Mouse (Mus musculus) gastrocnemius, postnatal 14 days (tissue): ENCODE measurements around the gene Sh3d21. TPM values are rescaled to one million over a fixed set of nuclear protein-coding genes. Genes with fewer than 3 reads are reported as not detected.
"Not testable (repeated sequence)": the region's sequence is repeated elsewhere in the genome, so short reads cannot be mapped to it uniquely, and the experiment has no call there.

Experiments used
- DNase-seq: peaks from one replicate; pipeline ENCODE4 v3.0.0; 2021; ENCODE audit warnings: mixed read lengths
- intact Hi-C: fragments of 180-260 bp; cut with DNase I; formaldehyde crosslinking; loops from one replicate; pipeline ENCODE4 v1.15.1; 2025; ENCODE audit warnings: low total_unique reads
- long read RNA-seq, 2 experiments: library from polyadenylated mRNA; stranded (forward); transcript quantifications; one replicate each; pipeline ENCODE4 v2.0.0; 2021
- total RNA-seq, 2 experiments: library from RNA; stranded (reverse); gene quantifications; 2 replicates each; pipeline ENCODE4 v1.2.3; 2021

The Sh3d21 gene
- 1 to 10 TPM; 1.1 to 1.2 TPM for total RNA-seq
- long read RNA-seq, experiment 1, partial matches to known transcripts: 0 of 1 reads
- long read RNA-seq, experiment 1, other reads (novel, unspliced or antisense): 0 of 1 reads
- long read RNA-seq, experiment 2, partial matches to known transcripts: 0 of 2 reads
- long read RNA-seq, experiment 2, other reads (novel, unspliced or antisense): 1 of 2 reads

DNA sequence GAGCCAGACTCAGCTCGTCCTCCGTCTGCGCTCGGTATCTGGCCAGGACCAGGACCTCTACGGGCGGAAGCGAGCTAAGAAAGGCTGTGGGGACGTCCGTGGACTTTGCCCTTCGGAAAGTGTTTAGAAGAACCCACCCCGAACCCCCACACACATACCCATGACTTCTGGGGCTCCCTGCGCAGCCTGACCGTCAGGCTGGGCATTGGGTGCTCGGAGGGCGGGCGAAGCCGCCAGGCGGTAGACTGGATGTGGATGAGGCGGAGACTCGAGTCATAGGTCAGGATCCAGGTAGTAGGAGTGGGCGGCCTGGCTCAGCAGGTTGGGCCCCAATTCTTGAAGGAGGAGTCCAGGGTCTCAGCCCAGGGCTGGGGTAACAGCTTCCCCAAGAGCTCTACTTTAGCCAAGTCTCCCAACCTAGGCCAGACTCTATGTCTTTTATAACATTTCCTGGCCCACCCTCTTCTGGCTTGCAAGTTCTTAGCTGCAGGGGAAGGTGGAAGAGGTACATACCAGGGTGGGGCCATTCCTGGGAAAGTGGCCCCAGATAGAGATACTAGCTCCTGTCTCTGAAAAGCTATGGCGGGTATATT is at the start of gene Sh3d21:
Sh3d21 (minus strand) TSS at position 425 of the 593 bp plus-strand sequence.
- no peak for DNase-seq
- intact Hi-C loops: no loop called here

DNA sequence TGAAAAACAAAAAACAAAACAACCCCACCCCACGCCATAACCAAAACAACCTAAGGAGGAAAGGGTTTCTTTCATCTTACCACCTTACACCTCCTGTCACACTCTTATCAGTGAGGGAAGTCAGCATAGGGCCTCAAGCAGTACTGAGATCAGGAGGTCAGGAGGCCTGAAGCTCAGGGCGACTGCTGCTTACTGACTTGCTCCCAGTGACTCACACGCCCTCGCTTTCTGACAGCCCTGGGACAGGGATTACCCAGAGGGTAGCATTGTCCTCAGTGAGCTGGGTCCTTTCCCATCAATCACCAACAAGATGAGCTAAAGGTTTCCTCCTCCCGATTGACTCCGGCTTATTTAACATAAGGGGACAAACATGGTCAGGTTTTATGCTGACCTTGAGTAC is 43.8 kb upstream of the Sh3d21 start:
- intact Hi-C loops: no loop called here
- no peak for DNase-seq

DNA sequence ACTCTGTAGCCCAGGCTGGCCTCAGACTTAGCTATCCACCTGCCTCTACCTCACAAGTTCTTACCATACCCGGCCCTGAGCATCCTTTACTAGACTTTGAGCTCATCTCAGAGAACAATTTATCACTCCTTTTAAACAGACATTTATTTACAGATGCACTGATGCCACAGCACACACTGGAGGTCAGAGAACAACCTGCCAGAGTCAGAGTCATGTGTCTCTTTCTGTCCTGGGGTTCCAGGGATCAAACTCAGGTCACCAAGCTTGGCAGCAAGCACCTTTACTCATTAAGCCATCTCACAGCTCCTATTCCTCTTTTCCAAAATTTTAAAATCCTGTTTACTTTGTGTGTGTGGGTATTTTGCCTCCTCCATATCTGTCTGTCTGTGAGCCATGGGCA is 42.1 kb upstream of the Sh3d21 start:
- no peak for DNase-seq
- intact Hi-C loops: no loop called here

DNA sequence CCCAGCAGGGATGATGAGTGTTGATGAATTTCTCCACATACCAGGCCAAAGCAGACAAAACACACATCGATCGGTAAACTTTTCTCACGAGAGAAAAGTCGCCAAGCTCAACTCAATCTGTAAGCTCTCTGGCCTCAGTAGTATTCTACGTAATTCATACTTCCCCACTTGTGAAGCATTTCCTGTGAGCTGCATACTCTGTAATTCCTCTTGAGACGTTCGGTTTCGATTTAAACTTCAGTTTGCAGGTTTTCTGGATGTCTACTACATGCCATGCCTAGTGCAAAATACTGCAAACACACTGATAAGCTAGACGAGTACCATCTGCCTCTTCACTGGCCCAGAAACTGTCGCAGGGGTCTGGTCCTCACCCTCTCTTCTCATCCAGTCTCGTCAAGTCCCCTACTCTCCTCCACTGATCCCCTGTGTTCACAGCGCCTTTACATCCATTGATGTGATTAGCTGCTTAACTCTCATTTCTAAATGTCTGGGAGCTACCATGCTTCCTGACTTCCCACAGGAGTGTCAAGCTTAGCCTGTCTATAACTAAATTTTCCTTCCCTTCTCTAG is 41.5 kb upstream of the Sh3d21 start:
- intact Hi-C loops: no loop called here
- DNase-seq: no peak

DNA sequence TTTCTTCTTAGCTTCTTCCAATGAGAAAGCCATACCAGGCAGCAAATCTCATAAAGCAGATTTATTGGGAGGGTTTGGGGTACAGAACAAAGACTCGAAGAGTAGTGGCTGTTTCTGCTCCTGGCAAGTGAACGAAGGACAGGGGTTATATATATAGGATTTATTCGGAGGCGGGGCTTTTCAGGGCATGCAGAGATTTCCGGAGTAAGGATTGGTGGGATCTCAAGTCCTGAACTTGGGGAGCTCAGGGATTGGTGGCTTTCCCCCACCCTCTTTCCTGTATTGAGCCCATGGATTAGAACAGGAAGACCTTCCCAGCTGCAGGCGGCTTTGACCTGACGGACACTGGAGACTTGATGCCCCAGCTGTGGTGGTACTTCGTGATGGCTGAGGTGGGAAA is 40.7 kb upstream of the Sh3d21 start:
- intact Hi-C loops: no loop called here
- no peak for DNase-seq

DNA sequence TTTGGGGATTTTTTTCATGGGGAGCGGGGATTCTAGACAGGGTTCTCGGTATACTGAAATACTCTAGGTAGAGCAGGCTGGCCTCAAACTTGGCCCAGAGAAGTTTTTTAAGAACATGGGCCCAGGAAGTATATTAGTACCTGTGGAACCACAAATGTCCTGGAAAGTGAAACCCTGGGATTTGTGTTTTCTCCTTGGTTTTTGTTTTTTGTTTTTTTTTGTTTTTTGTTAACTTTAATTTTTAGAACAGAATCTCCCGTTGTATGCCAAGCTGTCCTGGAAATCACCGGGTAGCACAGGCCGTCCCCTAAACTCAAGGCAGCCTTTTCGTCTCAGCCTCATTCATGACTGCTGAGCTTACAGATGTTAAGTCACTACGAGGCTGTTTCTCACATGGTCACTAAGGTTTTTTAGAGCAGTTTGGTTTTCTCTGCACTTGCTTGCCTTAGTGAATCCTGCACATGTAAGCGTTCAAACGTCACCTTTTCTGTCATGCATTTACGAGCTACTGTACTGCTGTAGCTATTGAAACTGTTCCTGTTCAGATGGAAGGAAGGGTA is 40.1 kb upstream of the Sh3d21 start:
- DNase-seq: no peak
- intact Hi-C loops: no loop called here

DNA sequence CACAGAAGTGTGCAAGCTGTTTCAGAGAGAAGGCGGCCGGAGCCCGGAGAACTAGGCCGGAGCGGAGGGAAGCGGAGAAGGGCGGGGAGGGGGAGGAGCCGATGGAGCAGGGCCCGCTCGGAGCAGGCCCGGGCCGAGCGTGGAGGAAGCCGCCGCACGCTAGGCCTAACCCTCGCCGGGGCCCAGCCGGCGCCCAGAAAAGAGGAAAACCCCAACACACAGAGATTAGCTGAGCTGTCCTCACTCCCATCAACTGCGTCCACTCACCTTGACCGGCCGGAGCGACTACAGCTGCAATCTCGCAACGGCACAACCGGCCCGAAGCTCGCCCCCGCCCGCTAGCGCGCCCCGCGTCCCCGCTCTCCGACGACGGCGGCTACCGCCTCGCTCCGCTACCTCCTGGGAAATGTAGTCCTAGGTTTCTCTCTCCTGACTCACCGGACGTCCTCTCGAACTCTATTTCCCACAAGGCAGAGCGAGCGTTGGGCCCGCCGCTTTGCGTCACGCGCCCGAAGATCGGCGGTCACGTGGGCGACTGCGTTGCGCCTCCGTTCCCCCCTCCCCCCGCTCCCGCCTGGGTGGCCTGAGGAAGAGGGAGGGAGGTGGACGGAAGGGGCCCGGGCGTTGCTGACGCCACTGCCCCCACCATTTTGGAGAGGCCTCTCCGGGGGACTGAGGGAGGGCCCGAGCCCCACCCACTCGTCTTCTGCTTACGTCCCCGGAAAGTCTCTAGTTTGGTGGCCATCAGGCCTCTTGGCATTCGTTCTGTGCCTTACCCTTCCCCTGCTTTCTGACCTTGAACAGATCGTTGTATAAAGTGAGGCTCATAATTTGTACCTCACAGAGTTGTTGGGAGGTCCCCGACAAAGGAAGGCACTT is 39.3 kb upstream of the Sh3d21 start, which contains the start of gene Thrap3:
Thrap3 (minus strand) TSS at position 458 of the 879 bp plus-strand sequence.
- DNase-seq: peak; percentile 100
- intact Hi-C loops: no loop called here

DNA sequence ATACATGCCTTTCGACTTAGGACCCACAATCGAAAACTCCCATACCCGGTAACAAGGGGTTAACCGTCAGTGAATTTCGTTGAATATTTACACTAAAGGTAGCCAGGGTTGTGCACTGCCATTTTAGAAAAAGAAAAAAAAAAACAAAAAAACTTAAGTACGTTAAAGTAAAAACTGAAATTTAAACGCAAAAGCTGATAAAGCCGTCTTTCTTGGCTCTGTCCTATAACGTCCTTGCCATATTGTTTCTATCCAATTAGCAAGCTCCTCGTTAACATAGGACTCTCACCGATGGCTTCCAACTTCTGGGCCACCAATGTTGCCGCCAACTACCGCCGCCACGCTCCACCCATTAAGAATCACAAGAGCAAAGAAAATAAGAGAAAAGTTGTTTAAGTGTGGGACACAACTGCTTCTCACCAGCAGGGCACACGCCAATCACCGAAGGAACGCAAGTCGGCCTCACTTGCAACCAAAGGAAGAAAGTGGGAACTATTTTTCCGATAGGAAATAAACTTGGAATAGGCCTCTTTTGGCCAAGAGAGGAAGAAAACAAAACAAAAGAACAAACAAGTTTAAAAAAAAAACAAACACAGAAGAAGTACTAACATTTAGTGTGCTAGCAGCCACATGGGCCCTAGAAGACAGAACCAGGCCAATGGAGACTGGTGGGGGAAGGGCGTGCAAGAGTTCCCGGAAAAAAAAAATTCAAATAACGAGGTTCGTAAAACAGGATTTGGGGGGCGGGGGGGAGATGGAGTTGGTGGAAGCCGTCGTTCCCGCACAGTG is 38.4 kb upstream of the Sh3d21 start:
- DNase-seq: peak; percentile 31
- intact Hi-C loops: no loop called here

DNA sequence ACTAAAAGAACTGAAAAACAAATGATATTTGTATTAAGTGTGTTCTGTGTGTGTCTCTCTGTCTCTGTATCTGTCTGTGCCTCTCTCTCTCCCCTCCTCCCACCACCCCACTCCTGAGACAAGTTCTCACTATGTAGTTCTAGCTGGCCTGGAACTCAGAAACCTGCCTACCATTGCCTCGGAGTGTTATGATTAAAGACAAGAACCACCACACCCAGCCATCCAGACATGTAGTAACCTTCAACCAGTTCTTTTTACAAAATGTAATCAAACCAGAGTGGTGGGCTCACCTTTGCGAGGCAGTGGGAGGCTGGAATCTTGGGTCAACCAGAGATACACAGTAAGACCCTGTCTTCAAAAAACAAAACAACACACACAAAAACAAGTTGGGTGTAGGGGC is 37.4 kb upstream of the Sh3d21 start:
- no peak for DNase-seq
- intact Hi-C loops: no loop called here

DNA sequence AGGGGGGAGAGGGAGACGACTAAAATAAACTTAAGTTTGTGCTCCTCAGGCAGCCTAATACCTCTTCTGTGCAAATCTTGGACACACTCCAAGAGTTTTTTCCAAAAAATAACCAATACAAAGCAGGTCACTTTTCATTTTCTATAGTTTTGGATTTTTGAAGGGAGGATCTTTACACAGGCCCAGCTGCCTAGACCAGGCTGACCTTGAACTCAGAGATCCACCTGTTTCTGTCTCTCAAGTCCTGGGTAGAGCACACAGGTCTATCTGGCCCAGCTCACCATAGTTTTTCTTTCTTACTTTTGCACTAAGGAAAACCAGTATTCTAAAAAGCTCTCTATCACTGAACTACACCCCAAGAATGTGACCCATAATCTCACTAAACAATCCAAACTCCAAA is 36.7 kb upstream of the Sh3d21 start:
- no peak for DNase-seq
- intact Hi-C loops: no loop called here

DNA sequence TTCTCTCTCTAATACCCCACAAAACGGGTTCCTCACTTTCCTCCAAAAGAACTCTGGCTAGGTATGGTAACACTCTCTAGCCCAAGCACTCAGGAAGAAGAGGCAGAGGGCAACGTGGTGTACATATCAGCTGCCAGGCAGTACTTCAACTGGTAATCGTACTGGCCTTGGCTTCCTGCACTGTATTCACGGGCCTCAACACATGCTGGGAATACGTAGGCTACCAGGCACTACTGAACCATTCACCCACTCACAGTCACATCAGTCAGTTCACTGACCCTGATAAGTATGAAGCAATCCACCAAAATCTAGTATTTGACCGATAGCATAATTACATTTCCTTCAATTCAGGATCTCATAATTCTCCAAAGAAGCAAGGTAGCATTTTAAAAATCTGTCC is 36.3 kb upstream of the Sh3d21 start:
- no peak for DNase-seq

DNA sequence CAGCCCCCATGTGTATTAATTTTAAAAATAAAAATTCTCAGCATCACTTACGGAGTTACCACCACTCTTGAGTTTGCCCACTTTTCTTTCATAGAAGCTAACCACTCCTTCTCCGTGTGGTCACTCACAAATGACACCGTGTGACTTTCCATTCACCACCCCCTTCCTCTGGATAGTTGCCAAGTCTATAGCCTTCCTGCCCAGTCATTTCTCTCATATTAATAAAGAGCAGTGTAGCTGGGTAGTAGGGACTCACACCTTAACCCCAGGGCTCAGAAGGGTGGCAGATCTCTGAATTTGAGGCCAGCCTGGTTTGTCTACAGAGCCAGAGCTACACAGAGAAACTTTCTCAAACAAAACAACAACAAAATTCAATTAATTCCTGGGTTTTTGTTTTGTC is 34.2 kb upstream of the Sh3d21 start:
- intact Hi-C loops: no loop called here
- no peak for DNase-seq

More for the DNA sequence above, 36.3 kb upstream of the Sh3d21 start:
- intact Hi-C loops: no loop called here

DNA sequence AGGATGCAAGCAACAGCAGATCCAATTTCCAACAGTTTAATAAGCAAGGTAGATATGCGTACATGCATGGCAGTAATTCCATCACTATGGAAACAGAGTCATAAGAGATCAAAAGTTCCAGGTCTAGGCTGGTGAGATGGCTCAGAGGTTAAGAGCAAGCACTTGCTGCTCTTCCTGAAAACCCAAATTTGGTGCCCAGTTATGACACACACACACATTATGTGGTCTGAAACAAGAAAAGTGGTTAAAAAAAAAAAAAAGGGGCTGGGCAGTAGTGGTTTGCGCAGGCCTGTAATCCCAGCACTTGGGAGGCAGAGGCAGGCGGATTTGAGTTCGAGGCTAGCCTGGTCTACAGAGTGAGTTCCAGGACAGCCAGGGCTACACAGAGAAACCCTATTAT is 31.6 kb upstream of the Sh3d21 start:
- intact Hi-C loops: no loop called here
- no peak for DNase-seq

DNA sequence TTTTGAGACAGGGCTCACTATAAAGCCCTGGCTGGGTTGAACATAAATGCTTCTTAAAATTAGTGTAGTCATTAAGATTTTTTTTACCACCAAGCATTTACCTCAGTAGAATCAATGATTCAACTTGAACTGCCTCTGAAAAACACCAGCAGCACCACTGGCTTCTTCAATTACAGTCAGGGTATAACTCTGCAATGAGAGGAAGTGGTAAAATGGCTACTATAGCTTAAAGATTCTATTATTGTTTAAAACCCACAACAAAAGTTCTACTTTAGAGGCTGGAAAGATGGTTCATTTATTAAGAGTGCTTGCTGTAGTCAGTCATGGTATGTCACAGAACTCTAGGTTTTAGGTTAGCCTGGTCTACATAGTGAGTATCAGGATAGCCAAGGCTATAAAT is 30.9 kb upstream of the Sh3d21 start:
- no peak for DNase-seq

DNA sequence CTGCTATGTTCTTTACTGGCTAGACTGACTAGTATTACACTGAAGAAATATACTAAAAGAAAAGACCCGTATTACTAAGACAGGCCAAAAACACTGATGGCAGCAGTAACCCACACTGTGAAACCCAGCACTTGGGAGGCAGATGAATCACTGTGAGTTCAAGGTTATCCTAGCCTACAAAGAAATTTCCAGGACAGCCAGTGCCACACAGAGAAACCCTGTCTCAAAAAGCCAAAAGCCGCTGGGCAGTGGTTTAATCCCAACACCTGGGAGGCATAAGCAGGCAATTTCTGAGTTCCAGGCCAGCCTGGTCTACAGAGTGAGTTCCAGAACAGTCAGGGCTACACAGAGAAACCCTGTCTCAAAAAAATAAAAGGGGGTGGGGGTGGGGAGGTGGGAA is 27.3 kb upstream of the Sh3d21 start:
- no peak for DNase-seq
- intact Hi-C loops: no loop called here

More for the DNA sequence above, 30.9 kb upstream of the Sh3d21 start:
- intact Hi-C loops: no loop called here

DNA sequence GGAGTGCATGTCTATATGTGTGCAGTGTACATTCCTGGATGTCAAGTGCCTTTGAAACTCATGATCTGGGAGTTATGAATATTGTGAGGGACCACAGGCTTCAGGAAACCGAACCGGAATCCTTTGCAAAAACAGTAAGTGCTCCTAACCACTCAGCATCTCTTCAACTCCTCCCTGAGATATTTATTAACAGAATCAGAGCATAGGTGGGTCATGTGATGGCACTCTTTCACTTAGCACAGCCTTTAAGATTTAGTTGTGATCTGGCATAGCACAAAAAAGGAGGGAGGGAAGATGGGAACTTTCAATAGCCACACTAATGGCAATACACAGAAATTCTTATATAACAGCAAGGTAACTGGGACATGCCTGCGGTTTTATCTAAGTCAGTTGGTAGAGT is 23.8 kb upstream of the Sh3d21 start:
- DNase-seq: no peak
- intact Hi-C loops: no loop called here

DNA sequence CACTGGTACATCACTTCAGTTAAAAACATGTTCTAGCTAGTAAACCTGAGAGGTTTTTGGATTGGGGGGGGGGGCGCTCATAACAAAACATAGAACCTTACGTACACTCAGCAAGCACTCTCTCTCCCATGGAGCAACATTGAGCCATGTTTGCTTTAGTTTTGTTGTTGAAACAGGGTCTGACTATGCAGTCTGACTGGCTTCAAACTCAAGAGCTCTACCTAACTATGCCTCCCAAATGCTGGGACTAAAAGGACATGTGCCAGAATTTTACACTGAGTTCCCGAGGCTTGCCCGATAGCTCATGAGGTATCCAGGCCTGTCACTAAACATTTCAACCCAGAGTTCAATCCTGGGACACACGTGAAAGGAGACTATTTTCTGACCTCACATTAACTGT is 19.7 kb upstream of the Sh3d21 start:
- no peak for DNase-seq
- intact Hi-C loops: no loop called here

DNA sequence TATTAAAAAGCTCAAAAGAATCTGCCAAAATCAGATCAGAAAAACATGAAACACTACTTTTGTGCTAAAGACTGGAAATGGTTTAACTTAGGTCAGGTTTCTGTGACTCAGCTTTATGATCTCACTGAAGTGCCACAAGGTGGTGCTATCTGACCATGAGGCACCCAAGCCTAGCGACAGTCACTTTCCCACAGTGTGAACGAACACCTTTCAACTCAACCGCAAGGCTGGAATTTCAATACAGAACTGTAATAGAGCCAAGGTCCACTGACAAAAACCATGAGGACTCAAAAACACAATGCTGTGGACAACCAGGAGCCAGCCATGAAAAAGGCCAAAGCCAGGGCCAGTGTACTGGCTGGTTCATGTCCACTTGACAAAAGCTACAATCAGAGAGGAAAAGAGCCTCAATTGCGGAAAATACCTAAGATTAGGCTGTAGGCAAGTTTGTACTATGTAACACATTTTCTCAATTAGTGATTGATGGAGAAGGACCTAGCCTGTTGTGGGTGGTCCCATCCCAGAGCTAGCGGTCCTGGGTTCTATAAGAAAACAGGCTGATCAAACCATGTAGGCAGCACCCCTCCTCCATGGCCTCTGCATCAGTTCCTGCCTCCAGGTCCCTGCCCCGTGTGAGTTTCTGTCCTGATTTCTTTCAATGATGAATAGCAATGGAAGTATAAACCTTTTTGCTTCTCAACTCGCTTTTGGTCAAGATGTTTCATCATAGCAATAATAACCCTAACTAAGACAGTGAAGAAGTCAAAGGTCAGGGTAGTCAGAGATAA is 18.1 kb upstream of the Sh3d21 start:
- no peak for DNase-seq
- intact Hi-C loops: no loop called here

DNA sequence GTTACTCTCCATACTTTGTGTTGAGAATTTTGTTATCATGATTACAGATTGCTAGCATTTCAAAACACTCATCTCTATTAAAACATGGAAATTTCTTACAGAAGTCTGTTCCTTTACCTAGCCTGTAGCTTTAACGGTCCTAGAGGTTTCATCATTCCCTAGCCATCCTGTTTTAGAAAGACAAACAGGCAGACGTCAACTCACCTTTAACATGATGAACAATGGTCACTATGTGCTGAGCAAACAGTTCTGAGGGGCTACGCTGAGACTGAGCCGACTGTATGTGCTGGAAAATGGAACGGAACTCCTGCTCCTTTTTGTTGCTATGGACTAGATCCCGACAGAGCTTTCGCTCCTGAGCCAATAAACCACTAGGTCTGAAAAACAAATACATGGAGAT is 12.7 kb upstream of the Sh3d21 start:
- not testable (repeated sequence) for DNase-seq
- intact Hi-C loops: loop anchor here (10.0 kb wide), 1 partner anchor 89 kb away; the partner anchor contains the start of gene Trappc3
